Mouse (Mus musculus) G1E (cell line): ENCODE data around the gene Dab1. TPM values are rescaled to one million over a fixed set of nuclear protein-coding genes. Genes with fewer than 3 reads are reported as not detected.

Source experiments
- ATAC-seq: 2 replicates; pipeline ENCODE4 v1.8.0; 2016; ENCODE audit warnings: mild to moderate bottlenecking; ENCODE audit not compliant: insufficient number of reproducible peaks, poor library complexity, low FRiP score, severe bottlenecking; ENCODE audit errors: extremely low read depth
- DNase-seq: peaks from one replicate; pipeline ENCODE4 v3.0.0; 2012; ENCODE audit warnings: low spot score
- H3K27me3 ChIP-seq: 2 replicates; pipeline ENCODE4 v1.6.1; 2012; ENCODE audit warnings: mild to moderate bottlenecking, low read length, inconsistent platforms; ENCODE audit not compliant: insufficient read depth
- H3K36me3 ChIP-seq: replicated peaks from 2 replicates; pipeline ENCODE3; 2012; ENCODE audit warnings: mild to moderate bottlenecking, inconsistent platforms
- H3K4me1 ChIP-seq: 2 replicates; pipeline ENCODE4 v1.6.1; 2012; ENCODE audit warnings: low read depth, low read length, inconsistent platforms, mixed read lengths; ENCODE audit not compliant: insufficient read depth
- H3K4me3 ChIP-seq: 2 replicates; pipeline ENCODE4 v1.5.1; 2012; ENCODE audit warnings: low read depth, mild to moderate bottlenecking, inconsistent platforms, low read length, moderate library complexity, mixed read lengths
- H3K9me3 ChIP-seq: replicated peaks from 2 replicates; pipeline ENCODE4 v1.6.1; 2012; ENCODE audit warnings: inconsistent platforms
- CTCF ChIP-seq: IDR thresholded peaks from 2 replicates; pipeline ENCODE4 v1.5.1; 2012; ENCODE audit warnings: low read depth, low read length, inconsistent platforms, mixed read lengths
- GATA1 ChIP-seq: IDR thresholded peaks from 2 replicates; pipeline ENCODE4 v1.6.1; 2012; ENCODE audit warnings: borderline replicate concordance, low read length, inconsistent platforms, mixed read lengths
- GATA2 ChIP-seq: IDR thresholded peaks from 2 replicates; pipeline ENCODE4 v1.6.1; 2012; ENCODE audit warnings: low read depth, low read length, inconsistent platforms, borderline replicate concordance
- POLR2AphosphoS5 ChIP-seq: IDR thresholded peaks from 2 replicates; pipeline ENCODE4 v1.6.1; 2012; ENCODE audit warnings: low read depth, low read length, inconsistent platforms; ENCODE audit not compliant: insufficient replicate concordance
- TAL1 ChIP-seq: conservative IDR thresholded peaks from 2 replicates; pipeline ENCODE4 v1.6.1; 2012; ENCODE audit warnings: low read depth, low read length, inconsistent platforms, mixed read lengths
- polyA plus RNA-seq: library from polyadenylated mRNA; stranded (reverse); fragments of >175 nt; gene quantifications from 2 replicates; pipeline ENCODE4 v1.2.3, GENCODE M21; 2012
- total RNA-seq, 2 experiments: library from RNA; stranded (forward) in 1 of 2; stranded (reverse) in 1 of 2; fragments of 200-1000 nt in 1 of 2; fragments of >200 nt in 1 of 2; fragmentation: Nextera tagmentation in 1 of 2; gene quantifications; 2 replicates each; pipeline ENCODE4 v1.2.3; 2014 to 2017

Gene Dab1
- total and polyA plus RNA-seq, 3 experiments: 0.16 TPM; not detected in 2

DNA sequence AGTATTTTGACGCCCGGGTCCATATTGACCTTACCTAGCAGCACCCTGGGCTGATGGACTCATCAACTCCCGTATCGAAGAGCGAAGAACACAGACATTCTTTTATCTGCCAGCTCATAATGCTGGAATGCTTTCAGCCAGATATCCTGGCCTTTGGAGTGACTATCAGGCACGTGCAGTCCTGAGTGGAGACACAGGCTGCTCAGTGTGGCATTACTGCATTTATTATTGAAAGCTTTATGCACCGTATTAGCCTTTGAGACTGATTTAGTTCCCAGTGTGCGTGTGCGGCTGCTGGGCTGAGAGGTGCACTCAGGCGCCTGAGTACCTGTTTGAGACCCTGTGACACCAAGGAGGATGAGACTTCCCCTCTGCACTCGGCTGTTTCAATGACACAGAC, 1075.0 kb downstream of the Dab1 start:
- ATAC-seq (no peak), DNase-seq (no peak)
- no peak for TF ChIP-seq GATA1
- no peak for TF ChIP-seq POLR2AphosphoS5
- no peak for TF ChIP-seq TAL1
- TF ChIP-seq CTCF: no peak
- no peak for TF ChIP-seq GATA2
- H3K36me3 ChIP-seq: no peaks in the 10 kb centered on the region
- no peak overlapping the region for H3K4me3 ChIP-seq
- H3K27me3 ChIP-seq: no peaks in the 10 kb centered on the region
- peaks cover 50% of the 10 kb centered on the region for H3K9me3 ChIP-seq
- H3K4me1 ChIP-seq: no peaks in the 10 kb centered on the region

DNA sequence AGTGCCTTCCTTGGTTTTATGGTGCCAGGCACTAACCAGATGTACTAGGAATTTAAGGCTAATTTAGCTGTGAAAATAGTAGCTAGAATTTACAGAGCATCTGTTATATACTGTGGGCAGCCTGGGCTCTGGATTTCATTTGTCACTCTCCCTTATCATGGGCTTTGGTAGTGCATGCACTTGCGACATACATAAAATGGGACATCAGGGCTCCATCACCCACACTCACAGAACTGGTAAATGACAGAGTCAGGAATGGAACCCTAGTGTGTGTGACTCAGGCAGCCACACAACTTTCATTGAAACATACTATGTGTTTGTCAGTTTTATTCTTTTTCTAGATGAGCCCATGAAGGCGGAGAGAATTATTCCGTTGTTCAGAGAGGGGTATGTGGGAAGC, 1077.4 kb downstream of the Dab1 start:
- H3K4me3 ChIP-seq: no peak overlapping the region
- peaks cover 44% of the 10 kb centered on the region for H3K9me3 ChIP-seq

DNA sequence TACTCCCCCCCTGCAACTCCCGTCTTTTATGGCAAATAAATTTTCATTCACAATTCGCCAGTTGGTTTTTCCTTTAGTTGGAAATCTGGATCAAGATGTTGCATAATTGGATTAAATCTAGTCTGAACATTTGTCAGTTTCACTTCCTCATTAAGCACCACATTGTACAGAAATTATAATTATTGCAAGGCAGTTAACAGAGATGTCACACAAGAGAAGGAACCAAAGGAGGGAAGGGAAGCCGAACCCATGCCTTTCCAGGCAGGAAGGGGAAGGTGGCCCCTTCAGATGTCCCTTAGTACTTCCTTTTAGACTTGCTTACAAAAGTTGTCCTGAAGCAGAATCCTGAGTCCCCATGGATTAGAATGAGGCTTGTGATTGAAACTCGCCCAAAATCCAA, 1078.5 kb downstream of the Dab1 start:
- no peak for ATAC-seq
- peaks cover 49% of the 10 kb centered on the region for H3K9me3 ChIP-seq
- TF ChIP-seq POLR2AphosphoS5 (no peak), TAL1 (no peak), CTCF (no peak), GATA2 (no peak), GATA1 (no peak)

More for the DNA sequence above, 1077.4 kb downstream of the Dab1 start:
- DNase-seq (no peak), ATAC-seq (no peak)
- TF ChIP-seq CTCF (no peak), GATA1 (no peak), TAL1 (no peak), POLR2AphosphoS5 (no peak), GATA2 (no peak)
- Histone ChIP-seq H3K4me1 (no peaks in the 10 kb centered on the region), H3K27me3 (no peaks in the 10 kb centered on the region), H3K36me3 (no peaks in the 10 kb centered on the region)

DNA sequence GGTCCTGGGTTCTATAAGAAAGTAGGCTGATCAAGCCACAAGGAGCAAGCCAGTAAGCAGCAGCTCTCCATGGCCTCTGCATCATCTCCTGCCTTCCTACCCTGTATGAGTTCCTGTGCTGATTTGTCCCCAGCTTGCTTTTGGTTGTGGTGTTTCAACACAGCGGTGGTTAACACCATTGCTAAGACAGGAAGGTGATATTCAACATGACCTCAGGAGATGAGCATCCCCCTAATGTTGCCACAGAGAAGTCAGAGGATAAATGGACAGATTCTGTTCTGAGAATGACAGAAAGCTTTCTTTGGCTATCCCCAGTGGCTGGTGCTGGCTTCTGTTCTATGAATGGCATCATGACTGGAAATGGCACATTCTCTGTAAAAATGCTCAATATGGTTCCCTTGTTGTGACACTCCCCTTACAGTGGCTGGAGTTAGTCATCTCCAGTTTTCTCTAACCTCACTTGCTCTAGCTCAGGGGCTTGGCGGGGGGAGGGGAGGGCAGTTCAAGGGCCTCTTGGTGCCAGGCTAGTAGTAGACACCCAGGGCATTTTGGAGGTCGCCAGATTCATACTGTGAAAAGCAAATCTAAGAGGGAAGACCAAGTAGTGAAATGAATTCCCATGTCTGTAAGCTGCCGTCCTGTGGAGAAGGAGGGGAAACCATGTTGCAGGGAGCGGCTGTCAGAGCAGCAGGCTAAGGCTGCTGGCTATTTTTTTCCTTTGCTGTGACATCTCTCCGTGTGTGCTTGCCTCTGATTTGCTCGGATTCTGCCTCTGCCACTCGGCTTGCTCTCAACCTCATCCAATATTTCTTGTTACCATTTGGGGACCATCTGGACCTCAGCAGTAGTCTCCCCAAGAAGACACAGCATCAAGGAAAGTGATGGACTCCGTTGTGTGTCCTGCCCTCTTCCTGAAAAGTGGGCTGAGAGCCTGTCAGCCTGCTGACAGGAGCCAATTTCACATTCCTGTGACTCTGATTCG, 1086.8 kb downstream of the Dab1 start:
- Histone ChIP-seq H3K4me1 (no peaks in the 10 kb centered on the region), H3K36me3 (no peaks in the 10 kb centered on the region), H3K27me3 (no peaks in the 10 kb centered on the region), H3K9me3 (peaks cover 70% of the 10 kb centered on the region), H3K4me3 (no peak overlapping the region)
- no peak for ATAC-seq
- TF ChIP-seq GATA2 (no peak), POLR2AphosphoS5 (no peak), CTCF (no peak), GATA1 (no peak), TAL1 (no peak)
- no peak for DNase-seq

More for the DNA sequence above, 1078.5 kb downstream of the Dab1 start:
- no peaks in the 10 kb centered on the region for H3K4me1 ChIP-seq
- H3K27me3 ChIP-seq: no peaks in the 10 kb centered on the region
- no peak for DNase-seq
- H3K4me3 ChIP-seq: no peak overlapping the region
- no peaks in the 10 kb centered on the region for H3K36me3 ChIP-seq

DNA sequence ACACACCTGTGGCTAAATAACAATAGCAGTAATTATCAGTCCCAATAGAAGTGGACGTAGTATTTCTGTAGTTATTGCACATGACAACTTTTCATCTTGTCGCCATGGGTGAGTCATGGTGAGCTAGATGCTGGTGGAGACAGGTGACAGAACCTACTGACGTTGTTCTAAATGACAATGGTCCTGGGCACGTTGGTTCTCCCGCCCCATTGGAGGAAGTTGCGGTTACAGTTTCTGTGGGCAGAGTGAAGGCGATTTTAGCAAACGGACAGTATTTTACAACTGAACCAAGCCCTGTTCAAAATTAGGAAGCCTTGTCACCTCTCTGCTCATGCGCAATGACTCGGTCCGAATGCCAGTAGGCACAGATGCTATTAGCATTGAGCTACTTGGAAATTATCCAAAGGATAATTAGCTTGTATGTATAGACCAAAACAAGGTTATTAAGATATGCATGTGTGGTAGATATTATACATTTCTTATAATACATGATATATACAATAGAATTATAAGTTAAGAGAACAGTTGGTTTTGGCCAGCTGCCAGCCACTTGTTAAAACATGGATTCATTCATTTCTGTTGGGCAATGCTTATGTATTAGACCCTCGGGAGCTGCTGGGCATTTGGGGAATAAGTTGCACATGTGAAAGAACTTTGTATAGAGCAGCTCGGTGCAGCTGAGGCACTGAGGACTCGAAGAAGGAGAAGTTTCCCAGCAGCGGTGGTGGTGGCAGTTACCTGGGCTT, 1093.4 kb downstream of the Dab1 start:
- Histone ChIP-seq H3K9me3 (peaks cover 69% of the 10 kb centered on the region), H3K4me1 (no peaks in the 10 kb centered on the region), H3K27me3 (no peaks in the 10 kb centered on the region), H3K4me3 (no peak overlapping the region), H3K36me3 (no peaks in the 10 kb centered on the region)
- DNase-seq (no peak), ATAC-seq (no peak)
- TF ChIP-seq GATA1: no peak
- TF ChIP-seq POLR2AphosphoS5: no peak
- no peak for TF ChIP-seq GATA2
- no peak for TF ChIP-seq CTCF
- TF ChIP-seq TAL1: no peak

DNA sequence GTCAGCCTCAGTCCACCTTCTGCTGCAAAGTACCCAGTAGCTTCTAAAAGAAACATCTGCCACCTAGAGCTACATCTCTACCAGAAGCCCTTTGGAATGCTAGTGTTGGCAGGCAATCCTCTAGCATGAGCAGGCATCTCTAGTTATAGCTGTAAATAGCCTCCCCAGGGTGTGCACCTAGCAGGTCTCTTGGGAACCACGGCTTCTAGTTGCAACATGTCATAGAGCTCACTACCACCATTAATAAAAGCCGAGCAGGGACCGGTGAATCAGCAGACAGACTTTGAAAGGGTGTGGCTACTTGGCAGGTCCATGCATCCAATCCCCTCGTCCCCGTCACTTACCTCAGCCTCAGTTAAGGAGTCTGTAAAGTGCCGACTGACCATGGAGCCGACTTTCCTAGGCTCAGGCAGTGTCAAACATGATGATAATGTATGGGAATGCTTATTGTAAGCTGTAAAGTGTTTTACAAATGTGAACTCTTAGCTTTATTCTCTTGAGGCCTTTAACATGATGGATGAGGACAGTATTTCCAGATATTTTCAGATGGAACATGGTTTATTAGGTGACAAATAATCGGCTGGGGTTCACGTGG, 1095.9 kb downstream of the Dab1 start:
- no peak for TF ChIP-seq GATA1
- TF ChIP-seq TAL1: no peak
- no peak for TF ChIP-seq CTCF
- no peak for TF ChIP-seq POLR2AphosphoS5
- no peak for TF ChIP-seq GATA2
- Histone ChIP-seq H3K36me3 (no peaks in the 10 kb centered on the region), H3K27me3 (no peaks in the 10 kb centered on the region; the same call in 1 of the 2 replicates), H3K4me3 (no peak overlapping the region), H3K4me1 (no peaks in the 10 kb centered on the region), H3K9me3 (peaks cover 67% of the 10 kb centered on the region)
- ATAC-seq (no peak), DNase-seq (no peak)
